Mouse (Mus musculus) stomach, embryonic 16.5 days (tissue): ENCODE data around the gene Il22ra1. TPM values are rescaled to one million over a fixed set of nuclear protein-coding genes. Genes with fewer than 3 reads are reported as not detected.

Source experiments
- ATAC-seq: fragments of 200-750 bp; cut with Nextera tagmentation; 2 replicates; pipeline ENCODE4 v1.8.0; 2017; ENCODE audit warnings: moderate number of reproducible peaks, moderate TSS enrichment; ENCODE audit not compliant: insufficient read depth, low FRiP score
- H3K27ac ChIP-seq: fragments of 300-500 bp; sonication (generic); 2 replicates; pipeline ENCODE4 v1.5.1; 2014; ENCODE audit warnings: low read length
- H3K27me3 ChIP-seq: fragments of 300-500 bp; sonication (generic); 2 replicates; pipeline ENCODE4 v1.6.1; 2014; ENCODE audit warnings: low read length, control low read depth, mixed read lengths; ENCODE audit not compliant: control insufficient read depth, insufficient read depth
- H3K36me3 ChIP-seq: fragments of 300-500 bp; sonication (generic); 2 replicates; pipeline ENCODE4 v1.6.1; 2014; ENCODE audit warnings: low read length; ENCODE audit not compliant: control insufficient read depth, insufficient read depth
- H3K4me1 ChIP-seq: fragments of 300-500 bp; sonication (generic); 2 replicates; pipeline ENCODE4 v1.6.1; 2014; ENCODE audit warnings: low read length, control low read depth, mixed read lengths; ENCODE audit not compliant: control insufficient read depth, insufficient read depth
- H3K4me2 ChIP-seq: fragments of 300-500 bp; sonication (generic); 2 replicates; pipeline ENCODE4 v1.6.1; 2014; ENCODE audit warnings: low read depth, low read length, mixed read lengths
- H3K4me3 ChIP-seq: fragments of 300-500 bp; sonication (generic); replicated peaks from 2 replicates; pipeline ENCODE4 v1.5.1; 2014; ENCODE audit warnings: mild to moderate bottlenecking, low read length
- H3K9ac ChIP-seq: fragments of 300-500 bp; sonication (generic); 2 replicates; pipeline ENCODE4 v1.6.1; 2014; ENCODE audit warnings: low read length
- H3K9me3 ChIP-seq: fragments of 300-500 bp; sonication (generic); replicated peaks from 2 replicates; pipeline ENCODE4 v1.6.1; 2016; ENCODE audit warnings: low read length, control low read depth; ENCODE audit not compliant: control insufficient read depth
- WGBS: fragments of 180-500 bp; shearing (Covaris S2); extraction: QIAGEN DNeasy Blood & Tissue Kit; methylation state at CpG from one replicate; pipeline ENCODE4 v1.1.7; 2014; 5-methylcytosine and 5-hydroxymethylcytosine counted together
- polyA plus RNA-seq: library from polyadenylated mRNA; unstranded; fragments of >200 nt; fragmentation: Nextera tagmentation; extraction: Ambion mirVana; gene quantifications from 2 replicates; pipeline ENCODE4 v1.2.1, GENCODE M21; 2015

Il22ra1 gene
- polyA plus RNA-seq, 1 experiment from 2014 or later = 2.1 TPM

GRCm38 (mm10) chr4:135722540-135723290 is 5.3 kb upstream of the Il22ra1 start:
- ATAC-seq = no peak
- H3K36me3 ChIP-seq = no peaks in the 10 kb centered on the region
- no peak overlapping the region for H3K27ac ChIP-seq
- H3K4me3 ChIP-seq = no peak overlapping the region
- WGBS = 67% methylated on average over 17 of the region's 17 CpGs
- H3K27me3 ChIP-seq = no peaks in the 10 kb centered on the region
- peaks cover 4% of the 10 kb centered on the region; the same call in 1 of the 2 replicates for H3K4me1 ChIP-seq
- no peak overlapping the region for H3K9ac ChIP-seq
- H3K4me2 ChIP-seq = no peak overlapping the region
- H3K9me3 ChIP-seq = 0 out of 2 replicates have a peak, but pooled peaks cover 6% of the 10 kb centered on the region

DNA sequence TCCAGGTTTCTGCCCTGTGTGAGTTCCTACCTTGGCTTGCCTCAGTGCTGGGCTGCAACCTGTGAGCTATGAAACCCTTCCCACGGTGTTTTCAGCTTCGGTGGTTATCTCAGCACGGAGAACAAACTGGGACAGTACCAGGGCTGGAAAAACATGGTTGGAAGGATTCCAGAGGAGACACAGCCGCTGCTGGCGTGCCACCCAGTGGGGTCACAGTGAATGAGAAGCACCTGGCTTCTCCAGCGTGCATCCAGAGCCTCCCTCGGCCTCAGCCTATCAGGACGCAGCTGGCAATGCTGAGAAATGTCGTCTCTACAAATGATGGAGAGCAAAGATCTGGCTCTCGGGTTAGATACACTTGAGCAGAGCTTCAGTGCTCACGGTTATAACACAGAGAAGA is 1.6 kb upstream of the Il22ra1 start:
- H3K9ac ChIP-seq = no peak overlapping the region
- H3K4me2 ChIP-seq = no peak overlapping the region
- 0 out of 2 replicates have a peak, but pooled peaks cover 6% of the 10 kb centered on the region for H3K9me3 ChIP-seq
- no peak for ATAC-seq
- no peak overlapping the region for H3K27ac ChIP-seq
- H3K4me1 ChIP-seq = peaks cover 11% of the 10 kb centered on the region
- no peaks in the 10 kb centered on the region for H3K36me3 ChIP-seq
- WGBS = 54% methylated on average over 11 of the region's 11 CpGs
- H3K27me3 ChIP-seq = no peaks in the 10 kb centered on the region
- no peak overlapping the region for H3K4me3 ChIP-seq

GRCm38 (mm10) chr4:135730204-135730603 is 2.2 kb downstream of the Il22ra1 start:
- no peaks in the 10 kb centered on the region for H3K27me3 ChIP-seq
- H3K4me3 ChIP-seq = no peak overlapping the region
- WGBS = 76% methylated on average over 9 of the region's 9 CpGs
- H3K36me3 ChIP-seq = 0 out of 2 replicates have a peak, but pooled peaks cover 9% of the 10 kb centered on the region
- H3K27ac ChIP-seq = no peak overlapping the region; the same call in 1 of the 2 replicates
- H3K4me2 ChIP-seq = peak overlapping the region; percentile 17
- 0 out of 2 replicates have a peak, but pooled peaks cover 9% of the 10 kb centered on the region for H3K9me3 ChIP-seq
- H3K4me1 ChIP-seq = peaks cover 11% of the 10 kb centered on the region
- no peak for ATAC-seq
- H3K9ac ChIP-seq = no peak overlapping the region

GRCm38 (mm10) chr4:135730951-135731350 is 3.0 kb downstream of the Il22ra1 start:
- 82% methylated on average over 8 of the region's 8 CpGs for WGBS
- no peak overlapping the region for H3K9ac ChIP-seq

GRCm38 (mm10) chr4:135733901-135734300 is 5.9 kb downstream of the Il22ra1 start:
- Histone ChIP-seq H3K4me2 (no peak overlapping the region), H3K27ac (no peak overlapping the region), H3K4me1 (peaks cover 11% of the 10 kb centered on the region), H3K4me3 (no peak overlapping the region), H3K9me3 (0 out of 2 replicates have a peak, but pooled peaks cover 9% of the 10 kb centered on the region), H3K27me3 (no peaks in the 10 kb centered on the region), H3K9ac (no peak overlapping the region), H3K36me3 (0 out of 2 replicates have a peak, but pooled peaks cover 9% of the 10 kb centered on the region)
- 94% methylated on average over 14 of the region's 14 CpGs for WGBS
- ATAC-seq = no peak

More at GRCm38 (mm10) chr4:135730951-135731350, 3.0 kb downstream of the Il22ra1 start:
- H3K9me3 ChIP-seq = 0 out of 2 replicates have a peak, but pooled peaks cover 9% of the 10 kb centered on the region
- H3K27ac ChIP-seq = no peak overlapping the region
- H3K4me3 ChIP-seq = no peak overlapping the region
- 0 out of 2 replicates have a peak, but pooled peaks cover 9% of the 10 kb centered on the region for H3K36me3 ChIP-seq
- ATAC-seq = no peak
- H3K4me1 ChIP-seq = peaks cover 11% of the 10 kb centered on the region
- H3K4me2 ChIP-seq = no peak overlapping the region
- no peaks in the 10 kb centered on the region for H3K27me3 ChIP-seq

- H3K27me3 ChIP-seq = no peaks in the 10 kb centered on the region
- H3K4me1 ChIP-seq = peaks cover 13% of the 10 kb centered on the region; the same call in 1 of the 2 replicates
- ATAC-seq = no peak
- 64% methylated on average over 3 of the region's 3 CpGs for WGBS
- 0 out of 2 replicates have a peak, but pooled peaks cover 9% of the 10 kb centered on the region for H3K36me3 ChIP-seq
- no peak overlapping the region for H3K27ac ChIP-seq
- no peak overlapping the region for H3K4me2 ChIP-seq
- no peak overlapping the region for H3K9ac ChIP-seq
- H3K9me3 ChIP-seq = 0 out of 2 replicates have a peak, but pooled peaks cover 9% of the 10 kb centered on the region
- H3K4me3 ChIP-seq = no peak overlapping the region
Observed at GRCm38 (mm10) chr4:135736903-135737302, 8.9 kb downstream of the Il22ra1 start.

DNA sequence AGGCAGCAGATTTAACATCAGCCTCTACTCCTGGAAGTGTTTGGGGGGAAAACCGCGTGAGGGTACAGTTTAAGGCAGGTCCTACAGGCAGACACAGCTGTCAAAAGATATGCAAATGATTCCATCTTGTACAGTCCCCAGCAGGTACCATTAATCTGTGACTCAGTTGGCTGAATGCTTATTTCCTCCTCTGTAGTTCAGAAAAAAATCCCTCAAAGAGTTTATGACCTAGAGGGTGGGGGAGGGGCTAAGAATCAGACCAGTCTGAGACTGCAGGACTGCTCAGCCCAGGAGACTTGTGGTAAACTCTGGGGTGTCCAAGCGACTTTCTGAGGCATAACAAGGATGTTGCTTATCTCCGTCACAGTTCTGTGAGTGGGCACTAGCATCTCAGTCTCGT is 10.3 kb downstream of the Il22ra1 start:
- ATAC-seq = no peak
- Histone ChIP-seq H3K9me3 (0 out of 2 replicates have a peak, but pooled peaks cover 9% of the 10 kb centered on the region), H3K27me3 (no peaks in the 10 kb centered on the region), H3K4me1 (peaks cover 13% of the 10 kb centered on the region; the same call in 1 of the 2 replicates), H3K36me3 (0 out of 2 replicates have a peak, but pooled peaks cover 9% of the 10 kb centered on the region), H3K27ac (no peak overlapping the region), H3K9ac (no peak overlapping the region), H3K4me2 (no peak overlapping the region), H3K4me3 (no peak overlapping the region)
- 47% methylated on average over 5 of the region's 5 CpGs for WGBS

- peaks cover 13% of the 10 kb centered on the region; the same call in 1 of the 2 replicates for H3K4me1 ChIP-seq
- H3K9me3 ChIP-seq = 0 out of 2 replicates have a peak, but pooled peaks cover 7% of the 10 kb centered on the region
- H3K36me3 ChIP-seq = 0 out of 2 replicates have a peak, but pooled peaks cover 6% of the 10 kb centered on the region
- H3K4me3 ChIP-seq = no peak overlapping the region
- H3K4me2 ChIP-seq = no peak overlapping the region
- H3K27me3 ChIP-seq = no peaks in the 10 kb centered on the region
- no peak overlapping the region for H3K9ac ChIP-seq
- H3K27ac ChIP-seq = no peak overlapping the region; the same call in 1 of the 2 replicates
- ATAC-seq = no peak
- WGBS = 57% methylated on average over 7 of the region's 7 CpGs
Observed at GRCm38 (mm10) chr4:135739148-135739547, 11.2 kb downstream of the Il22ra1 start.

DNA sequence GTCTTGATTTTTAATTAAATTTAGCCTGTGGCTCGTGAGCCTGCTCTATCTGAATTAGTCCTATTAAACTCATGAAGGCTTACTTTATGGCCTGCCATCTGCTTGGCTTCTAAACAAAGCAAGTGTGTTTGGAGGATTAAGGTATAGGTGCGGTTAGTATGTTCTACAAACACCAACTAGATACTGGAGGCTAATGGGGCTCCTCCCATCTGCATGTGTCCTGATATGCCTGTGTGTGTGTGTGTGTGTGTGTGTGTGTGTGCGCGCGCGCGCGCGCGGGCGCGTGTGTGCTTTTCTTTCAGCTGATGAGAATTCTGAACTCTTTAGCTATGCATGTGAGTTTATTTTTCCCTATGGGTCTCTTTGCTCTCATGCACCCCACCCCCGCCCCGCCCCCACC is 11.7 kb downstream of the Il22ra1 start:
- H3K9ac ChIP-seq = no peak overlapping the region
- no peak overlapping the region for H3K4me2 ChIP-seq
- H3K27me3 ChIP-seq = no peaks in the 10 kb centered on the region
- WGBS = 80% methylated on average over 14 of the region's 14 CpGs
- no peak overlapping the region for H3K4me3 ChIP-seq
- H3K36me3 ChIP-seq = 0 out of 2 replicates have a peak, but pooled peaks cover under 1% of the 10 kb centered on the region
- H3K27ac ChIP-seq = no peak overlapping the region
- 0 out of 2 replicates have a peak, but pooled peaks cover 2% of the 10 kb centered on the region for H3K9me3 ChIP-seq
- peak; percentile 59; the same call in 1 of the 2 replicates for ATAC-seq
- peaks cover 17% of the 10 kb centered on the region for H3K4me1 ChIP-seq
